Mouse (Mus musculus) bone marrow macrophage, adult 2 months (primary cell): ENCODE measurements around the gene Pld2.

Experiments used
- CTCF ChIP-seq: IDR thresholded peaks from 2 replicates; pipeline ENCODE4 v1.5.1; 2012; ENCODE audit warnings: low read depth, mild to moderate bottlenecking, low read length, moderate library complexity
- POLR2A ChIP-seq: IDR thresholded peaks from 2 replicates; pipeline ENCODE4 v1.6.1; 2012; ENCODE audit warnings: mild to moderate bottlenecking, low read depth, low read length, borderline replicate concordance

GRCm38 (mm10) chr11:70557545-70557944 is 17.7 kb downstream of the Pld2 start:
- no peak for TF ChIP-seq POLR2A
- no peak for TF ChIP-seq CTCF
